Mouse (Mus musculus) adrenal gland, postnatal 25 days (tissue): Measurements from ENCODE around the gene Sebox. TPM values are rescaled to one million over a fixed set of nuclear protein-coding genes. Genes with fewer than 3 reads are reported as not detected.

Source experiments
- DNase-seq: peaks from one replicate; pipeline ENCODE4 v3.0.0; 2021; ENCODE audit warnings: mixed read lengths
- total RNA-seq: library from RNA; stranded (reverse); gene quantifications from 2 replicates; pipeline ENCODE4 v1.2.3, GENCODE M21; 2021

The Sebox gene
- total RNA-seq, 1 experiment from 2014 or later: not detected

DNA sequence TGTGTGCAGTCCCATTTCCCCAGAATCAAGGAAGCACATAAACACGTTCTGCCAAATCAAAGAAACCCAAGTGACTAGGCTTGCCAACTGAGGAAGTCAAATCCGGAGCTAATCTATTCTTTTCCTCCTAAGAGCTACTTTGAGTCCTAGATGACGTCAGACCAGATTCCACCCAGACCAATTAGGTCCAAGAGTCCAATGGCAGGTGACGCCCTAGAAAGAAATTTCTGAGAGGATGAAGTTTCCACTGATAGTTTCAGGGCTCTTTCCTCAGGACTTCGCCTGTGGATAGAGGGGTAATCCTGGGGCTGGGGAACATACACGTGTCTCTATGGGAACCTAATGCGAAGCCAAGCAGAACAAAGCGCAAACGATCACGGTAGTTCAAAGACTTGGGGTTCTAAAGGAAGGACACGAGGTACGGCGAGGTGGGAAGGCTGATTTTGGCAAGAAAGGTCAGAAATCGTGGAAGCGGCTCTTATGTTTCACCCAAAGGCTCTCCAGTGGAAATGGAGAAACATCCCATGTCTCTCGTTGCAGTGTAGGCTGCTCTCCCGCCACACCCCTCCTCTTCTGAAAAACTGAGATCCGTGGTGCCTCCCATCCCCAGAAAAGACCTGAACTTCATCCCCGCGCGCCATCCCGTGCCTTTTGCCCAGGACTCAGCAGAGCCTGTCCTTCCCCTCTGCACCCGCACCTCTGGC lies 32.3 kb downstream of the Sebox start:
- no peak for DNase-seq

DNA sequence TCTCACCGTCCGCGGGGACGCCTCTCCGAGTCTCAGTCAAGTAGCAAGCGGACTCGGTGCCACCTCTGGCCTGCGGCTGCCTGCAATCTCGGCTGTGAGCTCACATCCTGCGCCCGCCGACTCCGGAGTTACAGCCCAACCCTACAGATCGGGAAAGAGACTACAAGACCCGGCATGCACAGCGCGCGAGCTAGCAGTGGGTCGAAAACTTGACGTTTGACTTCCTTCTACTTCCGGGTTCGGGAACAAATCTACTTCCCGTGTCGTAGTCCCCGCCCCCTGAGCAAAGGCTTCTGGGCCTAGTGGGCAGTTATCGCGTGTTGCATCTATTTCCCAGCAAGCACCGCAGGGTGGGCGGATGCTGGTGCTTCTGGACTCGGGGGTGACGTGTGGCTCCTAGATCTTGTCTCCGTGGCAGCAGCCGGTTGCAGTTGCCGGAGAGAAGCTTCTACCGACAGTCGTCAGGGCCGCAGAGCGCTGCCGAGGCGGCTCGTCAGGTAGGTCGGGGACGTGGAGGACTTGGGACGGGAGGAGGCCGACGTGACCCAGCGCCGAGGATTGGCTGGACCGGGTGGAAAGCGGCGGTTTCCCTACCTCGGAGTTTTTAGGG lies 32.9 kb downstream of the Sebox start, which contains the start of the genes Tnfaip1 and Ift20:
Tnfaip1 (minus strand) TSS at position 253 of the 610 bp plus-strand sequence.
Ift20 (plus strand) TSS at position 282 of the 610 bp plus-strand sequence.
- DNase-seq: peak; percentile 94

DNA sequence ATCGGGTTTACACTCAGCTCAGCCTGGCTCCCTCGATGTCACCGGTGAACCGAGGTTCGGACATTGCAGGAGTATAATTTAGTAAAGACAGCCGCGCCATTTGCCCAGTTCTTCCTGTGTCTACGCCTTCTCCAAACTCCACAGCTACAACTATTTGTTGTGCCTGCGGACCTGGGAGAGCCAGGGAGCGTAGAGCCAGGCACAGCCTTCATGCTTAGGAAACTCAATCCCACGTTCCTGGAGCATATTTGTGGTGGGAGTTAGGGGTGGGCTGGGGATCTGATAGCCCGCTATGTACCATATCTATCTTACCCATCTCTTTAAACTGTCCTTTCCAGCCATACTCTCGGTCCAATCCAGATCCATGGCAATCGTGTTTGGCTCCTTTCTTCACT lies 33.4 kb downstream of the Sebox start:
- no peak for DNase-seq

DNA sequence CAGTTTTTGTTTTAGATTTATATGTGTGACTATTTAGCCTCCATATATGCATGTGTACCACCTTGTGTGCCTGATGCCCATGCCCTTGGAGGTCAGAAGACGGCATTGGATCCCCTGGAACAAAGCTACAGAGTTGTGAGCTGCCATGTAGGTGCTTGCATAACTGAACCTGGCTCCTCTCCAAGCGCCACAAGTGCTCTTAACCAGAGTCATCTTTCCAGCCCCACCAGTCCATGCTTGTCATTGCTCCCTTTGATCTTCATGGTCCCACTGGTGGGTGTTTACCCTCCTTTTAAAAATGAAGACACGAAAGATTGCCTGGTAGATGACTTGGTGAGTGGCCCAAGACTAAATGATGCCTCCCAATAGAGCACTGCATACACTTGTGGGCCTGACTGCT lies 37.1 kb downstream of the Sebox start:
- no peak for DNase-seq

DNA sequence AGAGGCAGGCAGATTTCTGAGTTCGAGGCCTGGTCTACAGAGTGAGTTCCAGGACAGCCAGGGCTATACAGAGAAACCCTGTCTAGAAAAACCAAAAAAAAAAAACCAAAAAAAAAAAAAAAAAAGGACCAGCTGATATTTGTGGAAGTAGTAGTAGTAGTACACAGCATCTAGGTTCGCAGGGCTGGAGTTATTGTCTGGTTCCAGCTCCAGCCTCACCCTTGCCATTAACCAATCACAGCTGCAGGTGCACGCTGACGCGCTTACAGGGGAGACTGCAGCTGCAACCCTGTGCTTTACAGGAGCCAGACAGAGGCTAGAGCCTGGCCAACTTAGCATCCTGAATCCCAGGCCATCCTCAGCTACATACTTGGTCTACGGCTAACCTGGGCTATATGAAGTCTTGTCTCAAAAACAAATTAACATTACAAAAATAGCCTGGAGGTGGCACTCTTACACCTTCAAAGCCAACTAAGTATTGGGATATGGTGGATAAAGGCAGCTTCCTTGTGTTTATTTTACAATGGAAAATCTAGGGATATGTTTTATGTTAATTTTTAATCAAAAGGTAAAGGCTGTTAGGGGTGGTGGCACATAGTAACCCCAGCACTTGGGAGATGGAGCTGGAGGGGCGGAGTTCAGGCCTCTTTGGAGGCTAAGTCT lies 41.3 kb downstream of the Sebox start:
- no peak for DNase-seq

DNA sequence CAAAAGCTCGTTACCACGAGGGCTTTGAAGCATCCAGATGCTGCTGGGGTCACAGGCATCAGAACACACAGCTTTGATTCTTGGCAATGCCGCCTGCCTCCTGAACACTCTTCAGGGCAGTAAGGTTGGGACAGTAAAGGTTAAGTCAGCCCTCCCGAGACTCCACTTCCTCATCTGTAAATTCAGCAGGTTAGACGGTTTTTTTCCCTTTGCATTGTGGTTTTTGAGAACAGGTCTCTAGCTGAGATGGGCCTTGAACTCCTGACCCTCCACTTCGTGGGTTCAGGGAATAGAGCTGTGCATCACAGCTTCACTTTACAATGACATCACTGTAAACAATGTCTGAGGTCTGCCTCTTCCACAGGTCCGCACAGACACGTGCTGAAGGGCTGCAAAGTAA lies 41.9 kb downstream of the Sebox start:
- DNase-seq: no peak

DNA sequence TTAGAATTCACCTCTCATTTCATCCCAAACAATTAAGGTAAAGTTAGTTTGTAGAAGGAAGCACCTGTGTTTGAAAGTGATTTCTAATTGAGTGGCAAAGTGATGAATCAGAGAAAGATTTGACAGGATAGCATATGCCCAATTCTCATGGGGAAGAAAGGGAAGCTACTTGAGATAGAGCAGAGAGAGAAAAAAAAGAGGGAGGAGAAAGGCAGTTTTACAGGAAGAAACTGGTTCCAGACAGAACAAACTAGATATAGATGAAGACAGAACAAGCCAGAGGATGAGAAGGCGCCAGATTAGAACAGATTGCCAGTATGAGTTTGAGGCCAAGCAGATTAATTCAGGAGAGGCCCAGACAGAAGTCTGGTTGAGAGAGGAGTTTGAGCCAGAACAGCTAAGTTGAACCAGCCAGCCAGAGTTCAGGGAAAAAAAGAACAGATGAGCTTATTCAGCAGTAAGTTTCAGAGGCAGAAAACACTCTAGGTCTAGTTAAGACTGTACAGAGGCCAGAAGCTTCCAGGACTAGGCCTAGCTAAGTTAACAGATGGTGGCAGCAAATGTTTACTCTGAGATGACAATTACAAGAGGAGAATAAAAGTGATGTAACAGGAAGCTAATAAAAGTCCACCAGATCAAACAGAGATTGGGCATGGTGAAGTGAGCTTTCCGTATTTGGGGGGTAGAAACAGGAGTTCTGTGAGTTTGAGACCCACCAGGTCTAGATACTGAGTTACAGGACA lies 44.6 kb downstream of the Sebox start:
- DNase-seq: no peak

DNA sequence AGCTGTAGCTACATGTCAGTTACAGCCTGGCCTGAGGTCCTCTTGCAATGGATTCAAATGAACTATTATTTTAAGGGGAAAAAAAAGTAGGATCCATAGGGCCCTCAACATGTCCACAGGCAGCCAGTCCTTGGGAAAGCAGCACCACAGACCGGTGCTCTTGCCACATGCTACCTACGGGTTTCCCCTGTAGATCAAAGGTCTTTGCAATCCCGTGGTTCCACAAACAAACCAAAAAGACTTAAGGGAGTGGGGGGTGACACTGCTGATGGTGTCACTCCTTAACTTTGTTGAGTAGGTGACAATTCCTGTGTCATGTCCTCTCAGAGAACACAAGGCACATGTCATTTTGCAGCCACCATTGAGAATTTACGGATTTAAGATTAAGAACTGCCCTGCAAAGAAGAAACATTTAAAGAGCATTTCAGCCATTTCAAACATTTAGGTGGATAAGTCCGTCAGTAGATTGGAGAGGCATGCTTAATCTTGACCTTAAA lies 46.3 kb downstream of the Sebox start:
- DNase-seq: no peak

DNA sequence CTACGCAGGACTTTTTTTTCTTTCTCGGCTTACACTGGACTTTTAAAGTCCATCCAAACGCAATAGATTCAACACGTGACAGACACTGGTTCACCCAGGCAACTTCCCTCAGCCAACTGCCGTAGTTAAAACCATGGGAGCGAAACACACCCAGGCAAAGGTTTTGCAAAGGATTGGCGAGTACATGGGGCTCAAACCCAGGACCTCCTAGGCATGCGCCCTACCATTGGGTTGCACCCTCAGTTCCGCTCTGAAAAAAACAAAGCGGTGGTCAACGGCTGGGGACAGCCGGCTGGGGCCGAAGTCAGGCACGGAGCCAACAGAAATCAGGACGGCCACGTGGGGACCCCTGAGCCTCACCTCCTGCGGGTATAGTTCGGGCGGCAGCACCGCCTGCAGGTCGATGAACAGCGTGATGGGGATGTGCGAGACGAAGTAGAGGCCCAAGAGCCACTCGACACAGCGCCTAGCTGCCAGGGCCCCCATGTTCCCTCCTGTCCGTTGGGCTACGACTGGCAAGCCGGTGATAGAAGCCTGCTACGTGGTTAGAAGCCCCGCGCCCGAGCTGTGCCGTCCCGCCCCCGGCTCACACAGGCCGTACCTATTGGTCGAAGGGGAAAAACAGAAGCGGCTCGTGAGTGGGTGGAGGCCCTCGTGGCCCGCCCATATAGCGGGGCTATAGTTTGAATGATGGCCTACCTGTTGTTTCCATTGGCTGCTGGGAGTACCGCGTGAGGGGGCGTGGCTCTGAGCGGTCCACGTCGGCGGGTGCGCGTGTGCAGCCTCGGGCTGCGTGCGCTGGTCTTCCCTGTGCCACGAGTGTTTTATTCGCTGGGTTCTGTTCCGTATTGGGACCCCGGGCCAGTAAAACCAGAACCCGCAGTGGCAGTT lies 47.2 kb downstream of the Sebox start, which contains the start of gene Tmem97:
Tmem97 (minus strand) TSS at position 610 of the 891 bp plus-strand sequence.
- DNase-seq: peak; percentile 93

DNA sequence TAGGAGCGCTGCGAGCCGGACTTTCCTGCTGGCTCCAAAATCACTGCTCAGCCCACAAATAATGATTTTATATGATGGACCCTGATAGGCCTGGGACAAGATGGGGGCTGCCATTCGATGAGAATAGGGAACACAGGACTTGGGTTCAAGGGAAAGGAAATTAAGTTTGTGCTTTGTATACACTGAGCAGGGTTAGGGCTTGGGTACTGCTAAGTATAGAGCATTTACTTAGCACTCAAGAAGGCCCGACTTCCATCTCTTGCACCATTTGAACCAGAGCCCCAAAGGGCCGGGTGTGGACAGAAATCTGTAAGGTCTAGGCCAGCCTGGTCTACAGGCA lies 47.8 kb downstream of the Sebox start:
- DNase-seq: no peak

Other genes starting within 250 kb of the Sebox start
- 163 and 168 TPM in 2 replicates for gene 2610507B11Rik, start 241.7 kb upstream of the Sebox start, total RNA-seq
- gene BC030499, start 212.6 kb upstream of the Sebox start, total RNA-seq: 1.3 and 1.7 TPM in 2 replicates
- gene Spag5, start 201.9 kb upstream of the Sebox start, total RNA-seq: 9.5 and 10.7 TPM in 2 replicates
- 20.9 and 23.2 TPM in 2 replicates for gene Aldoc, start 180.5 kb upstream of the Sebox start, total RNA-seq
- gene Pigs, start 175.0 kb upstream of the Sebox start, total RNA-seq: 57.0 and 63.2 TPM in 2 replicates
- 27.3 and 45.5 TPM in 2 replicates for gene Unc119, start 160.0 kb upstream of the Sebox start, total RNA-seq
- 0.36 and 0.86 TPM in 2 replicates for gene Foxn1, start 116.9 kb upstream of the Sebox start, total RNA-seq
- not detected in 2 replicates for gene Slc13a2, start 81.2 kb upstream of the Sebox start, total RNA-seq
- 46.2 and 57.5 TPM in 2 replicates for gene Slc46a1, start 37.8 kb upstream of the Sebox start, total RNA-seq
- gene Sarm1, start 5.7 kb upstream of the Sebox start, total RNA-seq: 6.1 and 6.7 TPM in 2 replicates
- gene Vtn, start 4.4 kb upstream of the Sebox start, total RNA-seq: 1.1 and 23.3 TPM in 2 replicates
- 32.1 and 35.9 TPM in 2 replicates for gene Tmem199, start 8.7 kb downstream of the Sebox start, total RNA-seq
- gene Poldip2, start 8.7 kb downstream of the Sebox start, total RNA-seq: 155 and 159 TPM in 2 replicates
- 40.6 and 45.9 TPM in 2 replicates for gene Tnfaip1, start 32.9 kb downstream of the Sebox start, total RNA-seq
- 81.9 and 97.8 TPM in 2 replicates for gene Ift20, start 32.9 kb downstream of the Sebox start, total RNA-seq
- gene Tmem97, start 47.3 kb downstream of the Sebox start, total RNA-seq: 63.8 and 70.1 TPM in 2 replicates
- 66.5 and 93.9 TPM in 2 replicates for gene Nlk, start 193.9 kb downstream of the Sebox start, total RNA-seq
- 66.6 and 73.8 TPM in 2 replicates for gene Ccnq, start 248.3 kb downstream of the Sebox start, total RNA-seq